Mouse (Mus musculus) mesoderm, embryonic 11.5 days (tissue): ENCODE measurements around the gene Aff1.

ENCODE experiments used
- DNase-seq: peaks from one replicate; pipeline ENCODE4 v3.0.0-alpha.2; 2012; ENCODE audit warnings: low read depth, low spot score

Aff1 gene

DNA sequence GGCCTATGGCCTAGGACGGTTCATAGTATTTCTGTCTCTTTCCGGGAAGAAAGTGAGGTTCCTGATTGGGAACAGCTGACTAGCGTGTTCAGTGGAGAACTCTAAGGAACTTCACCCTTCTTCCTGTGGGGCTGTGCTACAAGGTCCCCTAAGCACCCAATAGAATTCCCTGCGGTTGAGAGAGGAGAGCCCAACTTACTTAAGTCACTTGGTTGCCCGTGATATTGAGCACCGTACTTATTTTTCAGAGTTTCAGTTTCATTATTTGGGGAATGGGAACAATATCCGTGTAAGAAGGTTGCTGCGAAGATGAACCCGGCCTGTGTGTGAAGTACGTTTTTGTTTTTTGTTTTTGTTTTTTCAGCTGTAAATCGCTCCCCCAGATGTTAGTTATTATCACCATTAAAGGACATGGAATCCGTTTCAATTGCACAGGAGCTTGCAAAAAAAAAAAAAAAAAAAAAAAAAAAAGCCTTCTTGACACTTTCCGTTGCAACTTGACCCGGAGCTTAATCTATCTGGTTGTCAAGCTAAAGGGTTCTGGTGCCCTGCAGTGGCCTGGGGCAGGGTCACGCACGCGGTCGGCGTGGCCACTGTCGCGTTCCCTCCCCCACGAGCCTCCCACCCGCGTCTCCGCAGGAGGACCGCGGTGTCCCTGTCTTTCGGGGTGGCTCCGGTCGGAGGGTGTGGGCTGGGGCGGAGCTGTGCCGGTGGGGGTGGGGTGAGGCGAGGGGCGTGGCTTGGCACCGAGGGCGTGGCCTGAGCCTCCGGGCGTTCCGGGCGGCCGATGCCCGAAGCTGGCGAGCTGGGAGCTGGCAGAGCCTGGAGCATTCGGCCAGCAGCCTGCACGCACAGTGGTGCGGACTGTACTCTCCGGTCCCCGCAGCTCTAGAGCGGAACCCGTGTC is at the start of gene Aff1:
Aff1 (plus strand) TSS at position 751 of the 907 bp plus-strand sequence.
- peak; percentile 84 for DNase-seq

DNA sequence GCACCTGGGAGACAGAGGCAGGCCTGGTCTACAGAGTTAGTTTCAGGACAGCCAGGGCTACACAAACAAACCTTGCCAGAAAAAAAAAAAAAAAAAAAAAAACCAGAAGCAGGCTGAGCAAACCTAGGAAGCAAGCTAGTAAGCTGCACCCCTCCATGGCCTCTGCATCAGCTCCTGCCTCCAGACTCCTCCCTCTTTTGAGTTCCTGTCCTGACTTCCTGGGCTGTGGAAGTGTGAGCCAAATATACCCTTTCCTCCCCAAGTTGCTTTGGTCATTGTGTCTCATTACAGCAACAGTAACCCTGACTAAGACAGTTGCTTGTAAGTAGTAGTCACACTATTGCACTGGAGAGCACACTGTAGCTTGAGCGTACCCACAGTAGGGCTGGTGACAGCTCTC is 48.0 kb upstream of the Aff1 start:
- DNase-seq = no peak

DNA sequence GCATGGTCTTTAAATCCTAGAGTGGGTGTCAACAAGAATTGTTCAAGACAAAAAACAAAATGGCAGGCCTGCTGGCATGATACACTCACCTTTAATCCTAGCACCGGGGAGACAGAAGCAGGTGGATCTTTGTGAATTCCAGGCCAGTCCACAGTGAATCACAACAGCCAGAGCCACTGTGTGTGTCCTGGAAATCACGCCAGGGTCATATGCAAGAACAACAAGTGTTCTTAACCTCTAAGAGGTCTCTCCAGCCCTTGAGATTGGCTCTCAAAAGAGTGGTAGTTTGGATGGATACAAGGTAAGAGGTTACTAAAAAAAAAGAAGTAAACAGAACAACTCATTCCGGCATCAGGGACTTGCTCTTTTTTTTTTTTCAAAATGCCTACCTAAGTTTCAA is 44.9 kb upstream of the Aff1 start:
- DNase-seq = no peak

DNA sequence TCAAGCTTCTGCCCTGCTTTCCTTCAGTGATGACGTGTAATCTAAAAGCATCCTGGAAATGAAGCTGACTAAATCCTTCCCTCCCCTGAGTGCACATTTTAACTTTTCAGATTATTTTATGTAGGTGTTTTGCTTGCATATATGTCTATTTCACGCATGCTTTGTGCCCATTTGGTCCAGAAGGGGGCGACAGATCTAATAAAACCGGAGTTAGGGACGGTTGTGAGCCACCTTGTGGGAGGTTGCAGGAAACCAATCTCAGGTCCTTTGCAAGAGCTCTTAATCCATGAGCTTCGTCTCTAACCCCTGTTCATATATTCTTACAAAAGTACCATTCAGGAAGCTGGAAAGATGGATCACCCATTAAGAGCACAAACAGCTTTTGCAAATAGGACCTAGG is 37.9 kb upstream of the Aff1 start:
- peak; percentile 72 for DNase-seq

DNA sequence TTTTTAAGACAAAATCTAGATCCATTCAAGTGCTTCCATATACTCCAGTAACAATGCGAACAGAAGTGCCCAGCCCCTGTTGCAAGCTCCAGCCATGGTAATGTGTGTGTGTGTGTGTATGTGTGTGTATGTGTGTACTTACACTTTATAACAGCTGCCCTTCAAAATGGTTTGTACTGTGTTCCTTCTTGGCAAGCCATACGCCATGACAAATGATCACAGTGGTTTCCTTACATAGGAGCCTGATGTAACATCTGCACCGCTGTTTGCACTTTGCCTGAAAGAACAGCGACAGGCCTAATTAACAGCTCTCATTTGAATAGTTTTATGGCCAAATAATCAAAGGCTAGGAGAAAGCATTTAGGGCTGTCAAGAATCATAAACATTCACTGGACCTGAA is 37.4 kb upstream of the Aff1 start:
- no peak for DNase-seq

DNA sequence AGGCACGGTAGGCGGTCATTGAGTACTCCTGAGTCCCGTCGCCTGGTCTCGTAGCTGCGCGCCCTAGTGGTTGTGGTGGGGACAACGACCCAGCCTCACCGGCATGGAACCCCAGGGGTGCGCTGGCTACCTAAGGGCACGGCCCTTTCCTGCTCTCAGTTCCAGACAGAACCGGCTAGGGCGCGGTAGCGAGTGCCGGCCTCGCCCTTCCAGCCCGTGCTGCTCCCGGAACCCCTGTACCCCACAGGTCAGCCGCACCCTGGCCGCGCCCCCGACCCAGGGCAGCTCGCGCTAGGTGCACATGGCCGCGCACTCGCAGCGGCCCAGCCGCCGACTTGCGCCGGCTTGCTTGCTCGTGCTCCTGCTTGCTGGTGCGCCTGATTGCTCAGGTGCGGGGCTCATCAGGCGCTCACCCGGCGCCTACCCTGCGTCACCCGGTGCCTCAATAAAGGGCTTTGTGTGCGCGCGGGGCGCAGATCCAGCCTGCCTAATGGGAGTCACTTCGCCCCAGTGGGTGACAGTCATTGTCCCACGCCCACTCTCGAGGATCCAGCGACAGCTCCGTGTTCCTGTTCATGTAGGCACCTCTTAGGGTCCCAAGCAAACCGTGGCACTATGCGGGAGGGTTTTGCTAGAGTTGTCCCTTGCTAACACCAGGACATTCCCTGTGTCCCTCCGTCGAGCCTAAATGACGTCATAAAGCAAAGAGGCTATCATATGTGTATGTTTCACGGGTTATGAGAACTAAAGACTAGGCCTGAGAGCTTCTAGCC is 36.6 kb upstream of the Aff1 start, which contains the start of gene 1700016H13Rik:
1700016H13Rik (minus strand) TSS at position 665 of the 773 bp plus-strand sequence.
- peak; percentile 78 for DNase-seq

DNA sequence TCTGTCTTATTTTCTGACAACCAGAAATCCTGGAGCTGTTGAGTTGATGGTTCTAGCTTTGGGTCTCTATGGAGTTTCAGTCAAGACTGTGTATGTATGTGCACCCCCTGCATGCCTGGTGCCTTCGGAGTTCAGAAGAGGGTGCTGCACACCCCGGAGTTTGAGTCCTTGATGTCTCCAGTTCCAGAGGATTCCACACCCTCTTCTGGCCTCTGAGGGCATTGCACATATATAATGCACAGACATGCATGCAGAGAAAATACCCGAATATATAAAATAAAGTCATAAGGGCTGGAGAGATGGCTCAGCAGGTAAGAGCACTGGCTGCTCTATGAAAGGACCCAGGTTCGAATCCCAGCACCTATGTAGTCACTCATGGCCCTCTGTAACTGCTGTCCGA is 33.3 kb upstream of the Aff1 start:
- DNase-seq = peak; percentile 37

DNA sequence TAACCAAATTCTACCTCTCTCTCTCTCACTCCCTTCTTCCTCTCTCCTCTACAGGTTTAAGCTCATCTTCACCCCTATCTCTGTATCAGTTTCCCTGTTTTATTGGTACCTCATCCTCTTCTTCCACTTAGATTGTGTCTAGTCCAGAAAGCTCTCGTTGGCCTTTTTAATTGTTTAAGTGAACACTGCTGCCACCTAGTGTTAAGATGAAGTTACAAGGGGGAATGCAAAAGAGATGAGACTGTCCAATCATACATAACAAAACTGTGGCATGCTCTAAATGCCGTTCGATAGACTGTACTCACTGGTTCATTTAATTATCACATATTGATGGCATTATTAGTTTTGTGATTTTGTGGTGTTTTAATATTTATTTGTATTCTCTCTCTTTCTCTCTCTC is 32.6 kb upstream of the Aff1 start:
- peak; percentile 73 for DNase-seq

DNA sequence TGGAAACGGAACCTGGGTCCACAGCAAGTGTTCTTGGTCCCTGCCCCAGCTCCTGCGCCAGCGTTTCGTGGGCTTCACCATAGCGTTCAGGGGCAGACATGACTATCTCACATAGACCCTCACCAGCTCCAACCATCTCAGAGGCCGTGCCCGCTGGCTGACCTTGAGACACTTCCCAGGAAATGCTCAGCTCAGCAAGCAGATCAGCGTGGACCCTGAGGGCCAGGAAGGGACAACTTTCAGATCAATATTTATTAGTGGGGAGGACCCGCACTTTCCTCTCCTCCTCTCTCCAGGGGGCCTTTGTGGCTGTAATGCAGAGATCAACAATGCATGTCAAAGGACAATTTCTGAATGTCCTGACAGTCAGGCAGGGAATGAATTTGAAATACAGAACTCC is 27.2 kb upstream of the Aff1 start:
- no peak for DNase-seq

DNA sequence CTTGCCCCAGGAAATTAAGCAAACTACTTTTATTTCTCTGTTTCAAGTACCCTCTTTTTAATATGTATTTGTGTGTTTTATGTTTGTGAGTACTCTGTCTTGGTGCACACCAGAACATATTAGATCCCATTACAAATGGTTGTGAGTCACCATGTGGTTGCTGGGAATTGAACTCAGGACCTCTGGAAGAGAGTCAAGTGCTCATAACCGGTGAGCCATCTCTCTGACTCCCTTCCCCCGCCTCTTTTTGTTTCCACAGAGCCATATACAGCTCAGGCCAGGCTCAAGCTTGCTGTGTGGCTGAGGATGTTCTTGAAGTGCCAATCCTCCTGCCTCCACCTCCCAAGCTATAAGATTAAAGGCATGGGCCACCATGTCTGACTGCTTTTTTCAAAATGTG is 26.3 kb upstream of the Aff1 start:
- DNase-seq = no peak

DNA sequence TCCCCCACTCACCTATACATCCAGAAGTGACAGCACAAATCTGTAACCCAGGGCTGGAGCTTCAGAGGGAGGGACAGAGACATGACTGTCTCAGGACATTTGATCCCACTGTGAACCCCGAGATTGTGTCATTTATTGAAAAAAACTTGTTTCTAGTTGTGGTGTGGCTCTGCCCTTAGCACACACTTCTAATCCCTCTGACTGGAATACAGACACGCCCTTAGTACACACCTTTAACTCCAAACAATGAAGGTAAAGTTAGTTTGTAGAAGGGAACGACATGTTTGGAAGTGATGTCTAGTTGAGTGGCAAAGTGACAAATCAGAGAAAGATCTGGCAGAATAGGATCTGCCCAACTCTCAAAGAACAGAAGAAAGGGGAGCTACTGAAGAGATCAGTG is 20.3 kb upstream of the Aff1 start:
- DNase-seq = no peak

DNA sequence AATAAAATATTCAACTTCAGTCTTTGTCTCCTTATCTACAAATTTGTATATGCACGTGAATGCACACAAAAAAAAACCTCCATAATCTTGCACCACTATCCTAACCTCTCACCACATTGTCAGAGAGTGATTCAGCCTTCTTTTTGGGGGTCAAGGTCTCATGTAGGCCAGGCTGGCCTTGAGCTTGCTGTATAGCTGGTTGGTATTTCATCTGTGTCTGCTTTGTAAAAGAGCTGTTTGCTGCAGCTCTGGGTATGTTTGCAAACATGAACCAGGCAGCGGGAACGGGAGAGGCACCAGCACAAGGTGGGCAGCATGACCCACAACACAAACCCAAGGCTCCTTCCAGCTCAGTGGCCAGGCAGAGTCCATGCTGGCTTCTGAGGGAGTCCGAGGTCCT is 18.6 kb upstream of the Aff1 start:
- DNase-seq = no peak

DNA sequence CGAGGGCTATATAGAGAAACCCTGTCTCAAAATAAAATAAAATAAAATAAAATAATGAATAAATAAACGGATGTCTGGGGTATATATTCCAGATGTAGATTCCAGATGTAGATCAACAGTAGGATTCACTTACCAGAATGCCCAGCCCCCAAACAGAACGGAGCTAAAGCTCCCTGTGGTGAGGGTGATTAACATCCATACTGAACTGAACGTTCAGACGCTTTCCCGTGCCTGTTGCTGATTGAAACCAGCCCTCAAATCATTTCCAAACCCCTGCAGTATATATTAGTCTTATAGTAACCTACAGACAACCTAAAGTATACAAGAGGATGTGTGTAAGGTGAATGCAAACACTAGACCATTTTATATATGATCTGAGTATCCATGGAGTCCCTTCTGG is 17.7 kb upstream of the Aff1 start:
- peak; percentile 54 for DNase-seq

DNA sequence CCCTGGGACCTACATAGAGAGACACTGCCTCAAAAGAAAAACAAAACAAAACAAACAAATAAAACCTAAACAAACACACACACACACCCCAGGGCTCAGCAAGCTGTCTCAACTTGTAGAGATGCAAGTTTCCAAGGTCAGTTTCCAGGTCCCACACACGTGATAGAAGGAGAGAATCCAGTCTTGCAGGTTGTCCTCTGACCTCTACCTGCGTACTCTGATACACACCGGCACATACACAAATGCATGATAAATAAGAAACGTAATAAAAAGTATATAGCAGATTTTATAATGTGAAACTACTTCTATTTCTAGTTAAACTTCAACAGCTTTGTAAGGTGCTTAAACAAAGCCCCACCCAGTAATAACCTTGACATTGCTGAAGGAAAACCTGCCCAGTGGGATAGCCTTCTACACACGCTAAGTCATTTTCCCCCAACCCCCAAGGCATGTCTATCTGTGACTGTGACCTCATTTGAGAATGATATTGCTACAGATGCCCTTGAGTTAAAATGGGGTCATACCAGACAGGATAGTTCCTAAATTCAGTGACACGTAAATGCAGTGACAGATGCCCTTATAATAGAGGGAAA is 15.8 kb upstream of the Aff1 start:
- DNase-seq = no peak

DNA sequence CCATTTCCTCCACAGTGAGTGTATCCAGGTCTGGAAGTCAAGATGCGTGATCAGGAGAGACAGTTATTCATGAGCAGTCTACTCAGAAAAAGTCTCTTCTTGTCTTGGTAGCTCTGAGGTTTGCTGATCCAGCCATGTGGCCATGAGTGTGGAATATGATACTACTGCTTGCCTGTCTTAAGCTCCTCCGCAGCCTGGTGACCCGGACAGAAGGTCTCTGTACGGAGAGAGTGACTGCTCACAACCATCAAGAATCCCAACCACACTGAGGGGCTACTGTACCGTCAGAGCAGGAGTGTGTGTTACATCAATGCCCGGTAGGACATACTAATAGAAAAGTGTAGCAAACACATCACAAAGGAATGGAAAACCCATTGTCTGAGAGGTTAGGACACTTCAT is 14.3 kb upstream of the Aff1 start:
- DNase-seq = no peak

DNA sequence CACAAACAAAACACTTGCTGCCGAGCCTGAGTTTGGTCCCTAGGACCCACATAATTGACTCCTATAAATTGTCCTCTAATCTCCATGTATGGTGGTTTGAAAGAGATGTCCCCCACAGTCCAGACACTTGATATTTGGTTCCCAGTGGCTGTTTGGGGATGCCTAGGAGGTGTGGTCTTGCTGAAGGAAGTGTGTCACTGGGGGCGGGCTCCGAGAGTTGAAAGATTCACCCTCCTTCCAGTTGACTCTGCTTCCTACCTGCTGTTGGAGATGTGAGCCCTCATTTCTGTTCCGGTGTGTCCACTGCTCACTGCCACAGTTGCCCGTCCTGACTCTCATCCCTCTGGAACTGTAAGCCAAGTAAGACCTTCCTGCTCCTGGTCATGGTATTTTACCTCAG is 13.2 kb upstream of the Aff1 start:
- no peak for DNase-seq

DNA sequence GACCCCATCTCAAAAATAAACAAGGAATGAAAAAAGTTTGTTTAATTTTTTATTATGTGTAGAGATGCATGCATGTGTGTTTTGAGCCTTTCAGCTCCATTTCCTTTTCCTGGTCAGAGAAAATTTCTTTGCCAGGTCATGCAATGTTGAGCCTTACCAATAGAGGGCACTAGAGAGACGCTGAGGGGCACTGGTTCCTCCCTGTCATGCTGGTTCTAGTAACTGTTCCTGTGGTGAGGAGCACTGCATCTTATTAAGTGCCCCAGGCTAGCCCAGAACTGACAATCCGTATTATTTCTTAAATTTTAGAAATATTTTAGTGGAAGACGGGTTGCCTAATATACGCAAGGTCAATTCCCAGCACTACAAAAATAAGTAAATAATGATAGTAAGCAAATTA is 11.8 kb upstream of the Aff1 start:
- DNase-seq = peak; percentile 74

DNA sequence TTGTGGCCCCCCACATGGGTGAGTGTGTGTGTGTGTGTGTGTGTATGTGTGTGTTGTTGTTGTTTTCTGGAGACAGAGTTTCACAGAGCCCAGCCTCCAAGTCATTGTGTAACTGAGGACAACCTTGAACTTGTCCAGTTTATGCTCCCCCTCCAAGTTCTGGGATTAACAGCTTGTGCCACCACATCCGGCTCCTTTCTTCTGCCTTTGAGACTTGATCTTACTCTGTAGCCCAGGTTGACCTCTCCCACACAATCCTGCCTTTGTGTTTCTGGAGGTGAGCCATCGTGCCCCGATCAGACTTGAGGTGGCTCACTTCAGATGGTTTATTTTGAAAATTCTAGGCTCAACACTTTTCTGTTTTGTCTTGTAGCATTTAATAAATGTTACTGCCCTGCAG is 10.3 kb upstream of the Aff1 start:
- DNase-seq = no peak

DNA sequence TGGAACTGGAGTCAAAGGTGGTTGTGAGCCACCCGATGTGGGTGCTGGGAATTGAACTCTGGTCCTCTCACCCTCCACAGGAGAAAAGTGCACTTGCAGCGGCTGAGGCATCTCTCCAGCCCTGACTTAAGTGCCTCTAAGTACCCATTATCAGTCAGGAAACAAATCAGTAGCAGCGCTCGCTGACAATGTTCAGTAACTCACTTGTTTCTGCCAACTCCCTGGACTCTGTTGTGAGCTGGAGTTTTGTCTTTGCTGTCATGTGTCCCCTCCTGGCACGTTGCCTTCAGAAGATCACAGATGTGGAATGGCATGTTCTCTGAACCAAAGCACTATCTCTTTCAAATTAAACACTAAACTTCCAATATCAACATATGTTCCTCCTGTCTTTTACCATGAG is 2.5 kb upstream of the Aff1 start:
- DNase-seq = no peak

DNA sequence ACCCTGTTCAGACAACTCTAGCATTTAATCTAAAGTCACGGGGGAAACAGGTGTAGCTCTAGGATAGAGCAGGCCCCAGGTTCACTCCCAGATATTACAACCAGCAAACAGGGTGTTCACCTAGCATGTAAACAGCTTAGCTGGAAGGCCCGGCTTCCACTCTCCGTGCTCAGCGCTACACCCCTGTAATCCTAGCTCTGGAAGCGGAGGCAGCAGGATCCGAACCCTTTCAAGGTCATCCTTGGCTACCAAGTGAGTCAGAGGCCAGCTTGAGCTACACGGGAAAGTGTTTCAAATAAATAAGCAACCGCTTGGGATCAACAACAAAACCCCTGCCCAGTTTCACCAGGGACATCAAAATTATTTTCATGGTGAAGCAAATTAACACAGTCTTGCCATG is 2.0 kb upstream of the Aff1 start:
- DNase-seq = no peak

DNA sequence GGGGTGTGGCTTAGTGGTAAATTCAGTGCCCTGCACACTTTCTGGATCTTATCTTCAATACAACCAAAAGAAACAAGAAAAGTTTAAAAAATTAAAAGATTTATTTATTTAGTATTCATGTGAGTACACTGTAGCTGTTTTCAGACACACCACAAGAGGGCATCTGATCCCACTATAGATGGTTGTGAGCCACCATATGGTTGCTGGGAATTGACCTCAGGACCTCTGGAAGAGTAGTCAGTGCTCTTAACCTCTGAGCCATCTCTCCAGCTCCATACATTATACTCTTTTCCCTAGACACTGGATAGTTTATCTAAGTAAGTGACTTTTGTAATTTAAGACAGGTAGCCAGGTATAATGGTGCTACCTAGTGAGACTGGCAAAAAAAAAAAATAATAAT is 1.0 kb upstream of the Aff1 start:
- no peak for DNase-seq

DNA sequence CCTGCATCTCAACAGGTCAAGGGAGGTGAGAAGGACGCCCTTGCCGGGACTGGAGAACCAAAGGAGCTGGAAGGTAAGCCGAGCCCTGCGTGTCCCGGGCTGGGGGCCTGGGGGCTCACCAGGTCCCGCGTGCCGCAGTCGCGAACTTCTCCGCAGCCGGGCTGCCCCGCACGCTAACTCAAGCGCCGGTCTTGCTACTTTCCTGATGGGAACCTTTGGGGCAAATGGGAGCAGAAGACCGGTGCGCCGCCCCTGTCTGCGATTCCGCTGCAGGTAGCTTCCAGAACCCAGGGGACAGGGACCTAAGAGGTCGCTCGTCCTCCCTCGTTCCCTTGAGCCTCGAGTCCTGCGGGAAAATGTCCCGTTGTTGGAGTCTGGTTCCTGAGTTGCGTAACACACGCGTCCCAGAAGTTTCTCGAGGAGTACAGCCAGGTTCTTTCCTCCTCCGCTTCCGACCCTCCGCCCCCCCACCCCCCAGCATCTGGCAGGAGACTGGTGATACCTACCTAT is 412 bp downstream of the Aff1 start:
- DNase-seq = no peak
